Mouse (Mus musculus): ENCODE measurements around the gene Ptprg.

DNA sequence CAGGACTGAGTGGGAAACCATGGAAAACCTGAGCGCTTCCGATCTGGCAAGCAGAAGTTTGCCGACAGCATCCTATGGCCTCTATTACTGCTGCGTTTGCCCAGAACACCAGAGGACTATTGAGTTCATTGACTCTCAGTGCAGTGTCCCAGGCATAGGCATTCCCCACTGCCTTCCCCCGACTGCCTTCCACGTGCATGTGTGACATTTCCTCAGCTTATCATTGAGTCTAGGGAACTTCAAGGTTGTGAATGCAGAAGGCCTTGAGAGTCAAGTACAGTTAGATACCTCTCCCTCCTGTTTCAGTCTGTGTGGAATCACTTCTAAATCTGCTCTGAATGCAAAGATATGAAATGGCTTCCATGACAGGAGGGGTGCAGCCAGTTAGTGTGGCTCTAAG is 488.2 kb downstream of the Ptprg start:
- TF ChIP-seq CTCF (IDR thresholded peaks at IDR 0.05; ENCODE audit: borderline replicate concordance, insufficient read depth, low read depth, low read length) (no peak), POLR2A (IDR thresholded peaks at IDR 0.05; ENCODE audit: borderline replicate concordance, insufficient read depth, low read length) (no peak)

All from cerebellum, adult 2 months (tissue).